ENCODE assay signal across 8 mouse cellular contexts in the genomic region with DNA sequence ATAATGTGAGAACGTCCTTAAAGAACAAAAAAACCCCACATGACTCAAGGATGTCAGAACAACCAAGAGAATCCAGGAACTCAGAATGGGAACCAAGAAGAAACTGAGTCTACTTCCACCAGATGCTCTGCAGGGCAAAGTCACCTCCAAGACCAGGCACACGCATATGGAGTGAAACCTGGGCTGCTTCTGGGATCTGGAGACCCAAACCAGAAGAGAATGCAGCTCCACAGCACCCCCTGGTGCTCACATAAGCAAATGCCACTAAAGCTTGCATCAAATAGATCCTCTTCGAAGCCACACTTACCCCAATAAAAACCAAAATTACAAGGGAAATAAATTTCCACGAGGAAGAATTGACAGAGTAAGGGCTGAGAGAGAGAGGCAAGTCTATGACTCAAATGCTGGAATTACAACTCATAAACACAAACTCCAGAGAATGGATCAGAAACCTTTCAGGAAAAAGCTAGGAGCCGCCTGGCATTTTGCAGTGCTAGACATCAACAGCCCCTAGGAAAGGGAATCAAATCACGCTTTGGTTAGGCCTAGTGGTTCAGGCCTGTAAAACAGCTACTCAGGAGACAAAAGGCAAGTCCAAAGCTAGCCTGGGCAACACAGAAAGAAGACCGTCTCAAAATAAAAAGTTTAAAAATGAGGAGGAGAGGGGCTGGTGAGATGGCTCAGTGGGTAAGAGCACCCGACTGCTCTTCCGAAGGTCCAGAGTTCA. TPM values are rescaled to one million over a fixed set of nuclear protein-coding genes. Genes with fewer than 3 reads are reported as not detected.
DNase-seq lines count a peak whose midpoint lies in the region; ATAC-seq and TF ChIP-seq lines count a peak whose summit lies in the region.
"Had no signal": no experiment of that assay in that cellular context is flagged by ENCODE, and none has a peak within 500 bp of the region (broad histone marks: within the 10 kb centered on the region; RNA-seq: fewer than 3 reads in every experiment).

No protein-coding gene starts in this region.

- H3K27me3 ChIP-seq in E14TG2a.4 (ENCODE audit: insufficient read depth, low read length): no peaks in the 10 kb centered on the region
- no peaks in the 10 kb centered on the region for H3K27me3 ChIP-seq in heart, embryonic 13.5 days (replicated peaks)
- H3K27me3 ChIP-seq: liver, embryonic 13.5 days had no signal

- H3K4me3 ChIP-seq in E14TG2a.4 (replicated peaks; ENCODE audit: low read length): no peak overlapping the region
- H3K4me3 ChIP-seq in heart, embryonic 13.5 days: no peak overlapping the region
- no peak overlapping the region for H3K4me3 ChIP-seq in lung, adult 2 months (replicated peaks; ENCODE audit: extremely low read depth, low read depth, low read length)
- H3K4me3 ChIP-seq: liver, embryonic 13.5 days had no signal

- TF ChIP-seq CTCF in E14TG2a.4 (conservative IDR thresholded peaks at IDR 0.05; ENCODE audit: low read length): peak; percentile 87
- peak; percentile 67 for TF ChIP-seq CTCF in lung, adult 2 months (IDR thresholded peaks at IDR 0.05; ENCODE audit: insufficient read depth, low read length)

- peaks cover 12% of the 10 kb centered on the region; the same call in 1 of the 2 replicates for H3K4me1 ChIP-seq in E14TG2a.4 (replicated peaks; ENCODE audit: low read depth, low read length)
- peaks cover 12% of the 10 kb centered on the region for H3K4me1 ChIP-seq in heart, embryonic 13.5 days
- H3K4me1 ChIP-seq in lung, adult 2 months (ENCODE audit: control insufficient read depth, insufficient read depth, low read length): no peaks in the 10 kb centered on the region
- H3K4me1 ChIP-seq: liver, embryonic 13.5 days had no signal

- H3K9me3 ChIP-seq in E14TG2a.4 (ENCODE audit: low read length): no peaks in the 10 kb centered on the region
- no peaks in the 10 kb centered on the region for H3K9me3 ChIP-seq in heart, embryonic 13.5 days
- H3K9me3 ChIP-seq: liver, embryonic 13.5 days had no signal

- peak overlapping the region; percentile 42 for H3K27ac ChIP-seq in heart, embryonic 13.5 days (replicated peaks)
- H3K27ac ChIP-seq: liver, embryonic 13.5 days had no signal

- 0 out of 2 replicates have a peak overlapping the region, but pooled peaks have one; percentile 40 for H3K9ac ChIP-seq in heart, embryonic 13.5 days
- H3K9ac ChIP-seq: liver, embryonic 13.5 days had no signal

- TF ChIP-seq POLR2A in lung, adult 2 months (IDR thresholded peaks at IDR 0.05; ENCODE audit: borderline replicate concordance, extremely low read depth, low read depth, low read length): no peak

- H3K4me2 ChIP-seq in heart, embryonic 13.5 days: no peak overlapping the region
- H3K4me2 ChIP-seq: liver, embryonic 13.5 days had no signal

- H3K36me3 ChIP-seq in E14TG2a.4 (ENCODE audit: insufficient read depth, low read length): peaks cover 88% of the 10 kb centered on the region
- peaks cover 90% of the 10 kb centered on the region for H3K36me3 ChIP-seq in heart, embryonic 13.5 days

- 67% methylated on average over 9 of the region's 9 CpGs for WGBS in heart, embryonic 13.5 days
- WGBS in lung, adult 2 months: 67% methylated on average over 9 of the region's 9 CpGs

- no peak for ATAC-seq in heart, embryonic 13.5 days (ENCODE audit: extremely low read depth, insufficient number of reproducible peaks, low FRiP score, low TSS enrichment)

- DNase-seq in R1 (ENCODE audit: low read depth, low spot score): peak; percentile 89
- peak; percentile 69 to 79 for DNase-seq in cerebellum, postnatal 25 days
- DNase-seq in kidney, postnatal 25 days: peak; percentile 66 to 75
- DNase-seq in lung, adult 2 months: peak; percentile 46
- DNase-seq in right cerebral cortex, postnatal 36 days (ENCODE audit: low spot score in 2 of 2): peak; percentile 12 to 17
- DNase-seq: liver, embryonic 13.5 days had no signal

RNA-seq across cellular contexts. Expression of a gene that starts 13.8 kb away (rescaled TPM):
- polyA plus RNA-seq in heart, embryonic 13.5 days (2015; fragmentation: Nextera tagmentation; extraction: Ambion mirVana): 28.2 and 28.3 TPM in 2 replicates
- 39.2 and 49.8 TPM in 2 replicates for polyA plus RNA-seq in lung, adult 2 months (2012; rRNA removed)

RNA-seq across cellular contexts. Expression of a gene that starts 18.7 kb away (rescaled TPM):
- polyA plus RNA-seq in heart, embryonic 13.5 days (2015; fragmentation: Nextera tagmentation; extraction: Ambion mirVana): not detected in 2 replicates
- polyA plus RNA-seq in lung, adult 2 months (2012; rRNA removed): 0.06 TPM in 1 of 2 replicates, not detected in the other
- polyA plus RNA-seq: liver, embryonic 13.5 days had no signal

RNA-seq across cellular contexts. Expression of a gene that starts 29.6 kb away (rescaled TPM):
- not detected in 2 replicates for polyA plus RNA-seq in heart, embryonic 13.5 days (2015; fragmentation: Nextera tagmentation; extraction: Ambion mirVana)
- 0.45 and 0.57 TPM in 2 replicates for polyA plus RNA-seq in lung, adult 2 months (2012; rRNA removed)

RNA-seq across cellular contexts. Expression of a gene that starts 34.1 kb away (rescaled TPM):
- 14.2 and 16.6 TPM in 2 replicates for polyA plus RNA-seq in heart, embryonic 13.5 days (2015; fragmentation: Nextera tagmentation; extraction: Ambion mirVana)
- polyA plus RNA-seq in lung, adult 2 months (2012; rRNA removed): 11.9 and 14.9 TPM in 2 replicates

RNA-seq across cellular contexts. Expression of a gene that starts 34.2 kb away (rescaled TPM):
- polyA plus RNA-seq in heart, embryonic 13.5 days (2015; fragmentation: Nextera tagmentation; extraction: Ambion mirVana): 19.1 and 21.1 TPM in 2 replicates
- 11.0 and 14.5 TPM in 2 replicates for polyA plus RNA-seq in lung, adult 2 months (2012; rRNA removed)

Comparison
In these comparisons a context has a peak if more than half of its experiments do, and no peak if none do; other contexts are left out.
1. DNase-seq: peak in every context shown above with its lines; median percentile 89 in R1; 74 in cerebellum, postnatal 25 days; 70 in kidney, postnatal 25 days; 46 in lung, adult 2 months; 14 in right cerebral cortex, postnatal 36 days.